Mouse (Mus musculus): ENCODE results near the gene Tpbg.
"Not testable (repeated sequence)": the region's sequence is repeated elsewhere in the genome, so short reads cannot be mapped to it uniquely, and the experiment has no call there.

The Tpbg gene

DNA sequence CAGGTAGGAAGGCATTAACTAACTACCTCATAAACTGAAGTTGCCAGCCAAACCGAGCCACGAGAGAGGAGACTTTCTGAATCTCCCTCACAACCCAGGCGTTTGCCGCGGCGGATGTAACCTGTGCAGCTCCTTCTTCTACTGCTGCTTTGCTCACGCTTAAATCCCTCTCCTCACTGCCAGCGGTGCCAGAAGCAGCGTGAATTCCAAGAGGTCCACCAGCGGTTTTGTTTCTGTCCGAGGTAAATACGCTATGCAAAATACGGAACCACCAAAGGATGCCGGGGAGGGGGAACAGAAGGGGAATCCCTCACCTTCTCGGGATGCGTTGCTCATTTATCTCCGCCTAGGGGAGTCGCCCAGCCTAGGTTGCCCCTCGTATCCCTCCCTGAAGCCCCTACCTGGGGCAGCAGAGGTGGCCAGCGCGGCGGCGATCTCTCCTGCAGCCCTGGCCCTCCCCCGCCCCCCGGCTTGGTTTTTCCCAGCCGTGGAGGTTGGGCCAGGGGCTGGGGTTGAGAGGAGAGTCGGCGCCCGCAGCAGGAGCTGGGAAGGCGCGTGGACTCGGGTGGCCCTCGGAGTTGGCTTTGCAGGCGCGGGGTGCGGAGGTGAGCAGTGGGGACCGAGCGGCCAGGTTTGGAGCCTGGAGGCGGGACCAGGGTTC, at the start of gene Tpbg:
Tpbg (plus strand) TSS at position 30 of the 661 bp plus-strand sequence.
- no peak for DNase-seq (ENCODE audit: extremely low spot score, low read depth, low spot score)

- DNase-seq (ENCODE audit: extremely low spot score, low read depth, low spot score) = not testable (repeated sequence)
These were observed 40.2 kb upstream of the Tpbg start for GRCm38 (mm10) chr9:85801986-85802385.

DNA sequence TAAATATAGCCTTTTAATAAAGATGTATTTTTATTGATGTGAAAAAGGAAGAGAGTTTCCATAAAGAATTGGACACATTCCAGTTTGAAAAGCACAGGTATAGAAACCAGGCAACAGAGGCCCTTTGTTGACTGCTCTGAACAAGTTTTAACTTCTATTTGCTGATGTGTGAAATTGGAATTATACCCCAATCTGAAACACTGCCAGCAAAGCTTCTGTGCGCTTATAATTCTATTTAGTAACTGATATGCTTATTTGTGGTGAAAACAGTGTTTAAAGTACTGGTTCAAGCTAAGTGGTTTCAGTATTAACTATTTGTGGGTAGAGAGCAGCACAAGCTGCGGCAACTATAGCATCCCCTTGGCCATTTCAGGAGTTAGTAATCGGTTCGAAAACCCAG, 39.6 kb upstream of the Tpbg start:
- no peak for DNase-seq (ENCODE audit: extremely low spot score, low read depth, low spot score)

DNA sequence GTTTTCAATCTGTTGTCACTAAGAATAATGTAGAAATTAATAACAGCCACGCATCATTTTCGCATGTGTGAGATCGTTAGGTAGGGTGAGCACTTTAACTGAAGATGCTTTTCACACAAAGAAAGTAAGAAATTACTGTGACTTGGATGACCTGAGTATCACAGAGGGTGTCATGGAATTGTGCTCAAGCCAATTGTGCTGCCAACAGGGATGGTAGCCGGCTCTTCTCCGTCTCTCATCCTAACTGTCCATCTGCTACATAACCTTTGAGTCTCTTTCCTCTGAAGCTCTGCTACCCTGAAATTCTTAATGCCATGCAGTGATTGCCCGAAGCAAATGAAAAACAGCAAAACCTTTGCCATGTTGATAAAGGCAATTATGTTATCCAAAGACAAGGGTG, 35.8 kb upstream of the Tpbg start:
- DNase-seq (ENCODE audit: extremely low spot score, low read depth, low spot score) = no peak

GRCm38 (mm10) chr9:85809246-85809645, 32.9 kb upstream of the Tpbg start:
- no peak for DNase-seq (ENCODE audit: extremely low spot score, low read depth, low spot score)

- DNase-seq (ENCODE audit: extremely low spot score, low read depth, low spot score) = no peak
These were observed 21.4 kb upstream of the Tpbg start for GRCm38 (mm10) chr9:85820829-85821228.

DNA sequence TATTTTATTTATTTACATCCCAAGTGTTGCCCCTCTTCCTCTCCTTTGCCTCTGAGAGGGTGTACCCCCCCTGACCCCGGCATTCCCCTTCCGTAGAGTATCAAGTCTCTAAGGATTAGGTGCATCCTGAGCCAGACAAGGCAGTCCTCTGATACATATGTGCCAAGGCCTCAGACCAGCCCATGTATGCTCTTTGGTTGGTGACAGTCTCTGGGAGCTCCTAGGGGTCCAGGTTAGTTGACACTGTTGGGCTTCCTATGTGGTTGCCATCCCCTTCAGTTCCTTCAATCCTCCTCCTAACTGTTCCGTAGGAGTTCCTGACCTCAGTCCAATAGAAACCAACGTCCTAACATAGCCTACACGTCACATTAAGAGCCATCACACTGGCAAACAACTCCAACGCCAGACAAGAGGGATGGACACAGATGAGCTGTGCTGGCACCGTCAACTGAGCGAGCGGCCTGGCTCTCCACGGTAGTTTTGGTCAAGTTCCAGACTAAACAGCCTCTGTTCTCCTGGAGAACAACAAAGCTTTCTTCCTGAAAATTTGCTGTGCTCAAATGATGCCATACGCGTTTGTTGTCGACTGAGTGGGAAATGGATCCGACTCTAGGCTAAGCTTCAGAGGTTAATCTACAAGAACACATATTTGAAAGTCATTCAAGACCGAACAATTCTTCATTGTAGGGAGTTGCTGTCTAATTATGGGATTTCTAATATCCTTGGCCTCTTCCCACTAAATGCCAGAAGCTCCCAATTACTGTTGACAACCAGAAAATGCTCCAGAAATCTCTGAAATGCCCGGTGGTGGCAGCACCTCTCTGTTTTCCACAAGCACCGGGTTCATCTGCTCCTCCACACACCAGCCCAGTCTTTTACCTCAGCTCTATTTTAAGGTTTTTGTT, 6.4 kb upstream of the Tpbg start:
- no peak for DNase-seq (ENCODE audit: extremely low spot score, low read depth, low spot score)

- DNase-seq (ENCODE audit: extremely low spot score, low read depth, low spot score) = no peak
These were observed 2.6 kb upstream of the Tpbg start for GRCm38 (mm10) chr9:85839626-85840025.

- DNase-seq (ENCODE audit: extremely low spot score, low read depth, low spot score) = no peak
These were observed 289 bp upstream of the Tpbg start for GRCm38 (mm10) chr9:85841891-85842290.

- no peak for DNase-seq (ENCODE audit: extremely low spot score, low read depth, low spot score)
These were observed 1.1 kb downstream of the Tpbg start for GRCm38 (mm10) chr9:85843031-85843890.

DNA sequence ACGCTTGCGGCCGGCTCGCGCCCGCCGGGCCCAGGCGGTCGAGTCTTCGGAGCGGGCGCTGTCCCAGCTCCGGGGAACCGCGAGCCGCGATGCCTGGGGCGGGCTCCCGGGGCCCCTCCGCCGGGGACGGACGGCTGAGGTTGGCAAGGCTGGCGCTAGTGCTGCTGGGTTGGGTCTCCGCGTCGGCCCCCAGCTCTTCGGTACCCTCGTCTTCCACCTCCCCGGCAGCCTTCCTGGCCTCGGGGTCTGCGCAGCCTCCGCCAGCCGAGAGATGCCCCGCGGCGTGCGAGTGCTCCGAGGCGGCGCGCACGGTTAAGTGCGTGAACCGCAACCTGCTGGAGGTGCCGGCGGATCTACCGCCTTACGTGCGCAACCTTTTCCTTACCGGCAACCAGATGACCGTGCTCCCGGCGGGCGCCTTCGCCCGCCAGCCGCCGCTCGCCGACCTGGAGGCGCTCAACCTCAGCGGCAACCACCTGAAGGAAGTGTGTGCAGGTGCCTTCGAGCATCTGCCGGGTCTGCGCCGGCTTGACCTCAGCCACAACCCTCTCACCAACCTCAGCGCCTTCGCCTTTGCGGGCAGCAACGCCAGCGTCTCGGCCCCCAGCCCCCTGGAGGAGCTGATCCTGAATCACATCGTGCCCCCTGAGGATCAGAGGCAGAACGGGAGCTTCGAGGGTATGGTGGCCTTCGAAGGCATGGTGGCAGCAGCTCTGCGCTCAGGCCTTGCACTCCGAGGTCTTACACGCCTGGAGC, 1.9 kb downstream of the Tpbg start:
- DNase-seq (ENCODE audit: extremely low spot score, low read depth, low spot score) = no peak

- DNase-seq (ENCODE audit: extremely low spot score, low read depth, low spot score) = no peak
These were observed 2.4 kb downstream of the Tpbg start for GRCm38 (mm10) chr9:85844647-85844983.

DNA sequence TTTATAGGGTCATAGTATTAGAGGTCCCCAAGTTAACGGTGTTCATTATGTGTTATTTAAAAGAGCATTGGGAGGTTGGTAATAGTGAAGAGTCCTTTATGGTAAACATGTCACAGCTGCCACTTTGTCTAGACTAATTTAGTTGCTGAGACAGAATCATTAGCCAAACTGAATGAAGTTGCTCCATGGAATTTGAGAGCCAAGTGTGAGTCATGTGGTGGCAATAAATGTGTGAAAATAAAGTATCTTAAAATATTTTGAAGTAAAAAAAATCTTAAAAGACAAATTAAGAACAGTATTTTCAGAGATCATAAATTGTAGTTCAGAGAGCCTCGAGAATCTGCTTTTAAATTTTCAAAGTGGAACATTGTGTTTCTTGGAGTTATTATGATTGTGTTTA, 4.0 kb downstream of the Tpbg start:
- DNase-seq (ENCODE audit: extremely low spot score, low read depth, low spot score) = no peak

- no peak for DNase-seq (ENCODE audit: extremely low spot score, low read depth, low spot score)
These were observed 12.6 kb downstream of the Tpbg start for GRCm38 (mm10) chr9:85854780-85855179.

DNA sequence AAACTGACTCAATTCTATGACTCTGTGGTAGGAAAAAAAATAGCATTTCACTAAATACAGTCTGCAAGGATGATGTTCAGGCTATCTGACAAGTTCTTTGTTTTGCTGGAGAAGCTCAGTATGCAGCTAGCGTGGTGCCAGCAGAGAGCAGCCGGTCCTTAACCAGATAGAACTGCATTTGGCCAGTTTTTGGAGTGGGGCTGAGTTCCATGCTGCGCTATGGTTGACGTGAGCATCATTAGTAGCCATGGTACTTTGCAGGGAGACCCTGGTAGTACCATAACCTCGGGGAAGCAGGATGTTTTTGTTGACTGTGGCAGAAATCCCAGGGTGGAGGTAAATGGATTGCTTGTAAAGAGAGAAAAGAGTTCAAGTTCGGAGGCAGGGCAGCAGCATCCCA, 14.3 kb downstream of the Tpbg start:
- DNase-seq (ENCODE audit: extremely low spot score, low read depth, low spot score) = no peak

DNA sequence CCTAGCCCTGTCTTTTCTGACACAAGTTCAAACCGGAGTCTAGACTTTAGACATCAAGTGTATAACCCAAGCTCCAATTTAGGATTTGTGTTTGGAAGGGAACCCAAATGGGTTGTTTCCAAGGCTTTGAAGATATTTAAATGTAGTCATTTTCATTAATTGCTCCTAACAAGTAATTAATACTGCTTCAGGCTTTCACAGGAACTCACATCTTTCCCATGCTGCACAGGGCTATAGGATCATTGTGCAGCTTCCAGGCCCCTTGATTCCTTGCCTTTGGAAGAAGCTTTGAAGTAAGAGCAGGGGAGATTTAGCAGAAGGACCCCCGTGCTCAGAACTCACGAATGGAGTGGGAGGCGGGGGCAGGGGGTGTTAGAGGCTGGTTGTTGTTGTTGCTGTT, 18.9 kb downstream of the Tpbg start:
- no peak for DNase-seq (ENCODE audit: extremely low spot score, low read depth, low spot score)

GRCm38 (mm10) chr9:85862562-85862961, 20.4 kb downstream of the Tpbg start:
- no peak for DNase-seq (ENCODE audit: extremely low spot score, low read depth, low spot score)

- DNase-seq (ENCODE audit: extremely low spot score, low read depth, low spot score) = no peak
These were observed 30.7 kb downstream of the Tpbg start for GRCm38 (mm10) chr9:85872908-85873307.

- no peak for DNase-seq (ENCODE audit: extremely low spot score, low read depth, low spot score)
These were observed 51.5 kb downstream of the Tpbg start for GRCm38 (mm10) chr9:85893681-85894080.
